Mouse (Mus musculus): ENCODE measurements around the gene Rnf207.

The Rnf207 gene

DNA sequence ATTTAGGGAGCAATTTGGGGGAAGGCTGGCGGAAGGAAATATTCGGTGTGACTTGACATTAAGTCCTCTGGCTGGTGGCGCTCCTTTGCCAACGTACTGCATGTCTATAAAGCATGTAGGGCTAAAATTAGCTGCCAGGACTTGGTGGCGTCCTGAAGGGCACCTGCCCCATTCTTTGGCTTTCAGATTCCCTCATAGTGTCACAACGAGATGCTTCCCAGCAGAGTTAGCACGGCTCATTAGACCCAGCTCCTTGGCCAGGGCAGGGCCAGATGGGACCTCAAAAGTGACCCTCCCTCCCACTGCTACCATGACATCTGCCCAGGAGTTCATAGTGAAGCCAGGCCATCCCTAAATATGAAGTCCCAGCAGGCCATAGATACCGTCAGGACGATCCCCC lies 48.2 kb downstream of the Rnf207 start:
- no peak for DNase-seq

DNA sequence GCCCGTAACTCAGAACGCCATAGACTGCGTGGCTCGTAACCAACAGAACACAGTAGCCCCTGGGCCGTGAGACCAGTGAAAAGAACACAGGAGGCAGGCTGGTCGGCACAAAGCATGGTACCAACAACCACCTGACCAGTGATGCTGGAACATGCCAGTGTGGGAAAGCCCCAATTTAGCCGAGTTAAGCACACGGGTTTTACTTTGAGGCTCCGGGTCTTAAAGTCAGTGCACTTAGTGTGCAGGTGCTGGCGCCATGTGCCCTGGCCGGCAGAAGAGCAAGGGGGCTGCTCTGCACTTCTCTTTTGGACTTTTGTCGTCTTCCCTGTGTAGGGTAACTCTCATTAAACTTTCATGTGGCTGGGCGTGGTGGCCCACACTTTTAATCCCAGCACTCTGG lies 48.8 kb downstream of the Rnf207 start:
- DNase-seq: no peak

DNA sequence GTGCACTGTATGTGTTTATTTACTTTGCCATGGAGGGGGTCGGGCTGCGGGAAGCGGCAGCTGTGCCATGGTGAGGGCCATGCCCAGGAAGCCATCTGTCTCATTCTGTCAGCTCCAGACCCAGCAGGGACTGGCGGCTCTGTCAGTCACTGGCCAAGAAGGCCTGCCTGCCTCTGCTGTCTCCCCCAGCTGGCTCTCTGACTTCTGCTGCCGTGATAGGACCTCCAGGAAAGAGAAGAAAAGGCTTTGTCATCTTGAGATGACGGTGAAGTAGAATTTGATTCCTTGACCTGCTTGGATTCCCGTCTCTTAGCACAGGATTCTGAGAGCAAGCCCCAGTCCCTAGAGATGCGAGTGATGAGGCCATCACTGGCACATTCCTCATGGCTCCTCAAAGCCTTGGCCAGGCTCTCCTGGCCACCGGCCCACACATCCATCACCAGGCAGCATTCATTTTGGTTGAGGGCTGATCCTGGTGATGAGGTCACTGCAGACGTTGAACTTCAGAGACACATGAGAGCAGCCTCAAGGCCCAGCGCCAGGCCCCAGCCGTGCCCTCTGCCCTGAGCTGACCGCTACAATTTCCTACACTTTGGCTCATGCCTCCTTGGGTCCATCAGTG lies 50.9 kb downstream of the Rnf207 start:
- no peak for DNase-seq

DNA sequence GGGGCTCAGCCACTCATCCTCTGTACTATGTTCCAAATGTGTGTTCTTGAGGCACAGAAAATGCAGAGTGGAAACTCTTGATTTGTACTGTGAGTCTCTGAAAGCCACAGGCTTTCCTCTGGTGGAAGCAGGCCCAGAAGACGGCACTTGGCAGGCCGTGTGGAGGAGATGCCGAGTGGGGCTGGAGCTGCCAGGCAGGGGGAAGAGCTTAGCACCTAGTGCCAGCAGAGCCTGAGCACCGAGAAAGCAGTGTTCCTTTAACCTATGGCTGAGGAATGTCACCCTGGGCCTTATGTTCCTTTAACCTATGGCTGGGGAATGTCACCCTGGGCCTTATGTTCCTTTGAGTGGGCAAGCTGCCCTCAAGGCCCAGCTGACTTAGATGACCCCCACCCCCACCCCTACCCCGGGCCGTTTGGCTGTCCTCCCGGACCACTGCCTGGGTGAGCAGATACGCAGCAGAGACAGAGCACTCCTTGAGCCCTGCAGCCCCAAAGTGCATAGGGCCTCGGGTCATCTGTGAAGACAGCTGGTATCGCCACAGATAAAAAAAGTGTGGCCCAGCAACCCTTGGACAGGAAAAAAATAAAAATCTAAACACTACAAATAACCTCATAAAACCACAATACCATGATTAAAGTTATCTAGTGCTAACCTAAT lies 52.4 kb downstream of the Rnf207 start:
- DNase-seq: no peak

DNA sequence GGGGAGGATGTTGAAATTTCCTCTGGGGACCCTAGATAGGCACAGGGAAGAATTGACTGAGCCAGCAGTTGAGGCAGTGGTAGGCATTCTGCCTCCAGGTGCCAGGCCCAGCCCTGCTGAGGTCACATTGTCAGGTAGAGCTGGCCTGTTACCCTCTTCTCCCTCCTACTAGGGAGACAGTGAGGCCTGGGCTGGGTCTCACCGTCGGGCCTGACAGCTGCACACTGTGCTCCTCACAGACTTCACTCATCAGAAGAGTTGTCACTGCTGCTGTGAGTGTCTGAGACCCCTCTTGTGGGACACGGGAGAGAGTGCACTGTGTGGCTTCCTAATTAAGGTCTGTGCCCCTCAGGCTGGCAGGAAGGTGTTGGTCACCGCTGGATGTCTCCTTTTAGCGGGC lies 53.0 kb downstream of the Rnf207 start:
- DNase-seq: no peak

DNA sequence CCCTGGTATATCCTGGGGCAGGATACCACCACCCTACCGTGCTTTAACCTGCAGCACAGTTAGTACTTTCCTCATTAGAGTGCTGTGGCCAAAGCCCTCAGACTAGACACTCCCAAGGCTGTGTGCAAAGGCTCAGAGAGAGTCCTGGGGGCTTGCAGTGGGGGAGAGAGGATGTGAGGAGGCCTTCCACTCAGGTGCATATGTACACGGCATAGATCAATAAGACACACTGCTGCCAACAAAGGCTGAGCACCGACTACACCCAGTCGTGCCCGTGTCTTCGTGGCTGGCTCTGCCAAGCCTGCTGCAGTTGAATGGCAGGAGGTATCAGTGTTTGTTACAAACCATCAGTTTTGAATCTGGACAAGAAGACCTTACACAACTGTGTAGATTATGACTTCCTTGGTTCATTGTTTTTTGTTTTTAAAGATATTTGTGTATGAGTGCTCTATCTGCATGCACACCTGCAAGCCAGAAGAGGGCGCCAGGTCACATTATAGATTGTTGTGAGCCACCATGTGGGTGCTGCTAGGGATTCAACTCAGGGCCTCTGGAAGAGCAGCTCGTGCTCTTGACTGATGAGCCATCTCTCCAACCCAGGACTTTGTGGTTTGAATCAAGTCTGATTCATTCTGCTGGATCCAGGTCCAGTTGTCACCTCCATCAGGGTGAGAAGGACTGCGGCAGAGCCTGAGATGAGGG lies 53.8 kb downstream of the Rnf207 start:
- DNase-seq: no peak

DNA sequence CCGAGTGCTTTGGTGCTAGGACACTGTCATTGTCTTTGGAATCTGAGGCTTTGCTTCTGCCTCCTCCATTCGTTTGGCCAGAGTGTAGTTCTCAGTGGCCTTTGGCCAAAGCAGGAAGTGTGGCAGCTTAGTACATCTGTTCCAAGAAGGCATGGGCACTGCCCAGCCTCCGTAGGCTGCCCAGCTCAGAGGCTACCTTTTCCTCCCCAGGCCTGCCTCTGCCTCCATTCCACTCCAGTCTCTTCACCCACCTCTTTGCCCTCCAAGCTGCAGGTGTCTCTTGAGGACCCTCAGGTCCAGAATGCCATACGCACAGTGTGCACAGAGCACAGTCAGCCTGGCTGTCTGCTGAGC lies 54.6 kb downstream of the Rnf207 start:
- DNase-seq: no peak

DNA sequence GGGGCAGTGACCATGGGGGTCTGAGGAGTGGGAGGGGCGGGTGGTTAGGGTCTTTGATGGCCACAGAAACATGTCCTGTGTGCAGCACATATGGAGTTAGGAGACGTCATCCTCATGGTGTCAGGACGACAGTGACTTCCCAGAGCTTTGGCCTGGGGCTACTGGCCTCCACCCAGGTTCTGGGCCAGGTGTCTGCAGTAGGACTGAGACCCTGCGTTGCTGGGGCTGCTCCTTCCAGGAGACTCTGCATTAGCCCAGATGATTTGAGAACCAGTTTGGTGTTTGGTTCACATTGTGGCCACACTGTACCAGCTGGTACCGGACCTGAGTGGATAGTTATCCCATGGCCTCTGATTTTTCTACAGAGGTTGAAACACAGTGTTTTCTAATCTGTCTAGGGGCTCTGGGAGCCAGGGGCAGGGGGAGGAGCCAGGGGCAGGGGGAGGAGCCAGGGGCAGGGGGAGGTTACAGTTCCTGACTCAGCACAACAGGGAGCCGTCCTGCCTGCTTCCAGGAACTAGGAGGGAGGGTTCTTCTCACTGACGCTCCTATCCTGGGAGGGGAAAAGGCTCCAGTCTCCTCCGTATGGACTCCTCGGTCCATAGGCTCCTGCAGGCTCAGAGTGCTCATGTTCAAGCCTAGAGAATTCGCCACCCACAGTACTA lies 55.1 kb downstream of the Rnf207 start:
- peak; percentile 27 for DNase-seq

DNA sequence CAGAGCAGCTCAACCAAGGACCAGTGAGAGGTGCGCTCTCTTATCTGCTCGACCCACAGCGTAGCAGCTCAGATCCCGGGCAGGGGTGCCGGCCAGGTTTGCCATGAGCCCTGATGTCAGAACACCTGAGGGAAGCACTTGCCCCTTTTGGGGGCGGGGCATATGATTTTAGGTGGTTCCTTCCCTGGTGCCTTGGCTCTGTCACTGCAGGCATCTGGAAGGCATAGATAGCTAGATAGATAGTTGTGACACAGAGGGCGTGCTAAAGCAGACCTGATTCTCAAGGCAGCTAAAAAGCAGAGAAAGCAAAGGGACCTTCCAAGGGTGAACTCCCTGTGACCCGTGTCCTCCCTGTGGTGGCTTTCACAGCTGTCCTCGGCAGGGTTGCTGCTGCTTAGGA lies 55.7 kb downstream of the Rnf207 start:
- DNase-seq: no peak

DNA sequence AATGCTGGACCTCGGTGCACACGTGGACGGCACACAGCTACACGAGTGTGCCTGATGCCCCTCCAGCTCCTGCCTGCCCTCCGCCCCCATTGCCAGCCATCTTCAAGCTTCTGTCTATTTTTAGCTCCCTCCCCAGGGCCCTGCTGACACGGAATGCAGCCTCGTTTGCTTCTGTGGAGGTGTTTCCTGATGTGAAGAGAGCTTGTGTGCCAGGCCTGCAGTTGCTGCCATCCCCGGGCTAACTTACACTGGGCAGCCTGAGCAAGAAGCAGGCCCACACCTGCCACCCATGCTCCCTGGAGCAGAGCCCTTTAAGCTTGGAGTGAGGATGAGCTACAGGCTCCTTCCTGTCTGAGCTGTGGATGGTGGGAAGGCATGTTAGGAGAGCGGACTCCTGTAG lies 56.6 kb downstream of the Rnf207 start:
- DNase-seq: no peak

DNA sequence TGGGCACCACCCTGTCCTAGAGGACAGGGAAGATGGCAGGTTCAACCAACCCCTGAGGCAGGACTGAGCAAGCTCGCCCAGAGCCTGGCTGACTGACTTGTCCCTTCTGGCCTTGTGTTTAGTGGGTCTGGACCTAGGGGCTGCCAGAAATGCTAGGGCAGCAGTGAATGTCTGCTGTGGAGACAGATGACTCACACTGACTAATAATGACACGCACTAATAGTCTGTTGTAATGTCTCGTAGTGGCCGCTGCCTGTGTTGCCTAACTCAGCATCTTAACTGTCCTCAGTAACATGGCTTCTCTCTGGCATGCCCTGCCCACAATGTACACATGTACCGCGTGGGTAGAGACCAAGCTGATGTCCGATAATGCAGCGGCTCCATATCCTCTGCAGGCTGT lies 58.3 kb downstream of the Rnf207 start:
- DNase-seq: no peak

DNA sequence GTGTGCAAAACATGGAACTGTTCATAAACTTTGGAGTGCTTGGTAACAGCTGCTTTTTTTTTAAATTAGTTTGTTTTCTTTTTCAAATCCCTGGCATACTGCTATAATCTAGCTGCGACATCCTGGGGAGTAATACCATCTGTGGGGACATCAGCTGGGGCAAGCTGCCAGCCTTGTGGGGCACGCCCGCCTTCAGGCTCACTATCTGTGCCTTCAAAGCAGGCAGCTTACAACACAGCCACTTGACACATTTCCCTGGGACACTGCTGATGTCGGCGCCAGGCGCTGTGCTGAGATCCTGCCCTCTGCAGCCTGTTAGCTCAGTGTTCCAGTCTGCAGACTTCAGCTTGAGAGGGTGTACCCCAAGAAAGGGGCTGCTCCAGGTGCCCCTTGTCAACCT lies 61.7 kb downstream of the Rnf207 start:
- no peak for DNase-seq

Measured in kidney, adult 9 months (tissue).